In genomic region chrX:38564542-38565175, GRCm38 (mm10) we compare ENCODE assay signal across 7 mouse cellular contexts. TPM values are rescaled to one million over a fixed set of nuclear protein-coding genes. Genes with fewer than 3 reads are reported as not detected.
DNase-seq lines count a peak whose midpoint lies in the region; ATAC-seq lines count a peak whose summit lies in the region.

No protein-coding gene starts in this region.

- peak; percentile 95 for ATAC-seq in embryonic facial prominence, embryonic 11.5 days (replicated peaks; ENCODE audit: insufficient number of reproducible peaks, low FRiP score, low TSS enrichment, low read depth)
- ATAC-seq in limb, embryonic 11.5 days (ENCODE audit: insufficient number of reproducible peaks, low FRiP score, low TSS enrichment, low read depth), result peak; percentile 93
- peak; percentile 96 for ATAC-seq in midbrain, embryonic 14.5 days (ENCODE audit: low FRiP score, low TSS enrichment)

- H3K27ac ChIP-seq in embryonic facial prominence, embryonic 11.5 days (replicated peaks; ENCODE audit: low read depth, low read length), result peak overlapping the region; percentile 86
- H3K27ac ChIP-seq in limb, embryonic 11.5 days (replicated peaks; ENCODE audit: low read depth, low read length), result peak overlapping the region; percentile 86
- H3K27ac ChIP-seq in midbrain, embryonic 14.5 days (replicated peaks; ENCODE audit: low read depth, low read length), result peak overlapping the region; percentile 93

- no peaks in the 10 kb centered on the region for H3K9me3 ChIP-seq in embryonic facial prominence, embryonic 11.5 days (replicated peaks; ENCODE audit: control insufficient read depth, low read length)
- H3K9me3 ChIP-seq in limb, embryonic 11.5 days (ENCODE audit: control insufficient read depth, low read length), result no peaks in the 10 kb centered on the region
- H3K9me3 ChIP-seq in midbrain, embryonic 14.5 days (ENCODE audit: control insufficient read depth, low read length), result no peaks in the 10 kb centered on the region

- H3K36me3 ChIP-seq in embryonic facial prominence, embryonic 11.5 days (replicated peaks; ENCODE audit: control insufficient read depth, insufficient read depth, low read depth, low read length), result no peaks in the 10 kb centered on the region
- H3K36me3 ChIP-seq in limb, embryonic 11.5 days (ENCODE audit: control insufficient read depth, insufficient read depth, low read length), result no peaks in the 10 kb centered on the region
- H3K36me3 ChIP-seq in midbrain, embryonic 14.5 days (ENCODE audit: control insufficient read depth, insufficient read depth, low read length), result no peaks in the 10 kb centered on the region

- no peaks in the 10 kb centered on the region for H3K27me3 ChIP-seq in embryonic facial prominence, embryonic 11.5 days (ENCODE audit: control insufficient read depth, insufficient read depth, low read length)
- H3K27me3 ChIP-seq in limb, embryonic 11.5 days (ENCODE audit: control insufficient read depth, insufficient read depth, low read length), result no peaks in the 10 kb centered on the region
- H3K27me3 ChIP-seq in midbrain, embryonic 14.5 days (ENCODE audit: control insufficient read depth, insufficient read depth, low read length), result no peaks in the 10 kb centered on the region

- H3K4me1 ChIP-seq in embryonic facial prominence, embryonic 11.5 days (ENCODE audit: control insufficient read depth, insufficient read depth, low read length), result no peaks in the 10 kb centered on the region
- H3K4me1 ChIP-seq in limb, embryonic 11.5 days (ENCODE audit: control insufficient read depth, insufficient read depth, low read length), result no peaks in the 10 kb centered on the region
- H3K4me1 ChIP-seq in midbrain, embryonic 14.5 days (ENCODE audit: control insufficient read depth, insufficient read depth, low read length), result peaks cover 3% of the 10 kb centered on the region; the same call in 1 of the 2 replicates

- 11% methylated on average over 11 of the region's 52 CpGs for WGBS in embryonic facial prominence, embryonic 11.5 days
- WGBS in limb, embryonic 11.5 days, result 25% methylated on average over 39 of the region's 52 CpGs
- WGBS in midbrain, embryonic 14.5 days, result 23% methylated on average over 40 of the region's 52 CpGs

- peak overlapping the region; percentile 49 for H3K4me3 ChIP-seq in embryonic facial prominence, embryonic 11.5 days (ENCODE audit: low read depth, low read length)
- peak overlapping the region; percentile 32 for H3K4me3 ChIP-seq in limb, embryonic 11.5 days (ENCODE audit: low read depth, low read length)
- peak overlapping the region; percentile 52 for H3K4me3 ChIP-seq in midbrain, embryonic 14.5 days (replicated peaks; ENCODE audit: low read depth, low read length)

- H3K4me2 ChIP-seq in embryonic facial prominence, embryonic 11.5 days (ENCODE audit: low read depth, low read length), result no peak overlapping the region
- peak overlapping the region; percentile 55 for H3K4me2 ChIP-seq in limb, embryonic 11.5 days (ENCODE audit: low read depth, severe bottlenecking)
- peak overlapping the region; percentile 65 for H3K4me2 ChIP-seq in midbrain, embryonic 14.5 days (ENCODE audit: low read length)

- DNase-seq in adrenal gland, postnatal 14 days, result peak; percentile 95
- peak; percentile 89 for DNase-seq in embryonic facial prominence, embryonic 11.5 days (ENCODE audit: low spot score)
- peak; percentile 99 for DNase-seq in heart, adult 11 months
- peak; percentile 91 for DNase-seq in kidney, adult 18-20 months
- peak; percentile 88 for DNase-seq in limb, embryonic 11.5 days (ENCODE audit: low spot score)
- peak; percentile 94 for DNase-seq in midbrain, embryonic 14.5 days
- peak; percentile 78 to 80 for DNase-seq in spleen, adult 18-20 months

- H3K9ac ChIP-seq in embryonic facial prominence, embryonic 11.5 days (replicated peaks; ENCODE audit: low read length), result peak overlapping the region; percentile 68
- peak overlapping the region; percentile 67 for H3K9ac ChIP-seq in limb, embryonic 11.5 days (ENCODE audit: low read length)
- H3K9ac ChIP-seq in midbrain, embryonic 14.5 days (replicated peaks; ENCODE audit: low read length), result peak overlapping the region; percentile 60

RNA-seq across cellular contexts. Expression of gene Cul4b, which starts 11.3 kb away (rescaled TPM):
- 33.2 and 37.2 TPM in 2 replicates for total RNA-seq in adrenal gland, postnatal 14 days (2021)
- polyA plus RNA-seq in embryonic facial prominence, embryonic 11.5 days (2014; fragmentation: Nextera tagmentation; extraction: Ambion mirVana), result 72.0 and 81.9 TPM in 2 replicates
- polyA plus RNA-seq in limb, embryonic 11.5 days (2014; fragmentation: Nextera tagmentation; extraction: Ambion mirVana), result 63.0 and 63.6 TPM in 2 replicates
- 20.4 and 26.0 TPM in 2 replicates for polyA plus RNA-seq in midbrain, embryonic 14.5 days (2014; fragmentation: Nextera tagmentation; extraction: Ambion mirVana)

RNA-seq across cellular contexts. Expression of gene Mcts1, which starts 35.7 kb away (rescaled TPM):
- total RNA-seq in adrenal gland, postnatal 14 days (2021), result 82.5 and 93.2 TPM in 2 replicates
- polyA plus RNA-seq in embryonic facial prominence, embryonic 11.5 days (2014; fragmentation: Nextera tagmentation; extraction: Ambion mirVana), result 94.1 and 105 TPM in 2 replicates
- 71.2 and 83.2 TPM in 2 replicates for polyA plus RNA-seq in limb, embryonic 11.5 days (2014; fragmentation: Nextera tagmentation; extraction: Ambion mirVana)
- 167 and 181 TPM in 2 replicates for polyA plus RNA-seq in midbrain, embryonic 14.5 days (2014; fragmentation: Nextera tagmentation; extraction: Ambion mirVana)

Comparison
In these comparisons a context has a peak if more than half of its experiments do, and no peak if none do; other contexts are left out.
1. Peak in every context shown above with its lines: DNase-seq, ATAC-seq, H3K4me3 ChIP-seq and H3K27ac ChIP-seq.